Mouse (Mus musculus) forebrain, embryonic 16.5 days (tissue): Measurements from ENCODE around the gene Dyrk2. TPM values are rescaled to one million over a fixed set of nuclear protein-coding genes. Genes with fewer than 3 reads are reported as not detected.
A peak's percentile ranks its signal among the peaks of the same experiment; 100 is the strongest.

Experiments used
- ATAC-seq: fragments of 200-750 bp; cut with Nextera tagmentation; 2 replicates; pipeline ENCODE4 v1.8.0; 2017; ENCODE audit warnings: mild to moderate bottlenecking, moderate library complexity
- H3K27ac ChIP-seq: fragments of 300-500 bp; sonication (generic); 2 replicates; pipeline ENCODE4 v1.5.1; 2014; ENCODE audit warnings: low read length, control low read depth
- H3K27me3 ChIP-seq: fragments of 300-500 bp; sonication (generic); replicated peaks from 2 replicates; pipeline ENCODE4 v1.6.1; 2014; ENCODE audit warnings: low read length; ENCODE audit not compliant: control insufficient read depth, insufficient read depth
- H3K36me3 ChIP-seq: fragments of 300-500 bp; sonication (generic); 2 replicates; pipeline ENCODE4 v1.6.1; 2014; ENCODE audit not compliant: control insufficient read depth, insufficient read depth
- H3K4me1 ChIP-seq: fragments of 300-500 bp; sonication (generic); replicated peaks from 2 replicates; pipeline ENCODE4 v1.6.1; 2014; ENCODE audit warnings: low read length; ENCODE audit not compliant: control insufficient read depth, insufficient read depth
- H3K4me2 ChIP-seq: fragments of 300-500 bp; sonication (generic); 2 replicates; pipeline ENCODE4 v1.6.1; 2014; ENCODE audit warnings: mild to moderate bottlenecking, low read length, control low read depth
- H3K4me3 ChIP-seq: fragments of 300-500 bp; sonication (generic); replicated peaks from 2 replicates; pipeline ENCODE4 v1.5.1; 2014; ENCODE audit warnings: mild to moderate bottlenecking, low read length, control low read depth
- H3K9ac ChIP-seq: fragments of 300-500 bp; sonication (generic); replicated peaks from 2 replicates; pipeline ENCODE4 v1.6.1; 2014; ENCODE audit warnings: low read depth, low read length, control low read depth
- H3K9me3 ChIP-seq: fragments of 300-500 bp; sonication (generic); 2 replicates; pipeline ENCODE4 v1.6.1; 2016; ENCODE audit warnings: low read length; ENCODE audit not compliant: control insufficient read depth
- WGBS: fragments of 180-500 bp; shearing (Covaris S2); extraction: QIAGEN DNeasy Blood & Tissue Kit; methylation state at CpG from one replicate; pipeline ENCODE4 v1.1.7; 2014; 5-methylcytosine and 5-hydroxymethylcytosine counted together
- polyA plus RNA-seq: library from polyadenylated mRNA; unstranded; fragments of >200 nt; fragmentation: Nextera tagmentation; extraction: Ambion mirVana; gene quantifications from 2 replicates; pipeline ENCODE4 v1.2.1, GENCODE M21; 2015

Dyrk2 gene
- polyA plus RNA-seq, 1 experiment from 2014 or later, result 16.4 TPM

GRCm38 (mm10) chr10:118868601-118869590 lies 1.1 kb downstream of the Dyrk2 start:
- WGBS, result under 1% methylated on average over 86 of the region's 130 CpGs
- Histone ChIP-seq H3K4me2 (peak overlapping the region; percentile 98), H3K9ac (peak overlapping the region; percentile 99), H3K36me3 (peaks cover 3% of the 10 kb centered on the region), H3K4me1 (peaks cover 40% of the 10 kb centered on the region), H3K27ac (peak overlapping the region; percentile 95), H3K27me3 (no peaks in the 10 kb centered on the region), H3K4me3 (peak overlapping the region; percentile 94), H3K9me3 (no peaks in the 10 kb centered on the region; the same call in 1 of the 2 replicates)
- ATAC-seq, result peak; percentile 88

- H3K9me3 ChIP-seq, result no peaks in the 10 kb centered on the region; the same call in 1 of the 2 replicates
- H3K9ac ChIP-seq, result peak overlapping the region; percentile 99
- under 1% methylated on average over 45 of the region's 62 CpGs for WGBS
- peak overlapping the region; percentile 95 for H3K27ac ChIP-seq
- peak overlapping the region; percentile 94 for H3K4me3 ChIP-seq
- ATAC-seq, result peak; percentile 18
- H3K27me3 ChIP-seq, result no peaks in the 10 kb centered on the region
- peaks cover 3% of the 10 kb centered on the region for H3K36me3 ChIP-seq
- H3K4me2 ChIP-seq, result peak overlapping the region; percentile 73
- H3K4me1 ChIP-seq, result peaks cover 40% of the 10 kb centered on the region
Measured at GRCm38 (mm10) chr10:118867896-118868600, 2.0 kb downstream of the Dyrk2 start.

GRCm38 (mm10) chr10:118867304-118867895 lies 2.6 kb downstream of the Dyrk2 start:
- 5% methylated on average over 16 of the region's 16 CpGs for WGBS
- ATAC-seq, result no peak
- peak overlapping the region; percentile 73 for H3K4me2 ChIP-seq

GRCm38 (mm10) chr10:118864976-118865375 lies 5.0 kb downstream of the Dyrk2 start:
- WGBS, result 93% methylated on average over 7 of the region's 7 CpGs
- Histone ChIP-seq H3K9me3 (peaks cover 13% of the 10 kb centered on the region), H3K27me3 (no peaks in the 10 kb centered on the region), H3K4me3 (no peak overlapping the region), H3K4me2 (no peak overlapping the region; the same call in 1 of the 2 replicates), H3K9ac (no peak overlapping the region), H3K4me1 (peaks cover 32% of the 10 kb centered on the region), H3K36me3 (peaks cover 23% of the 10 kb centered on the region), H3K27ac (no peak overlapping the region)
- no peak for ATAC-seq

More at GRCm38 (mm10) chr10:118867304-118867895, 2.6 kb downstream of the Dyrk2 start:
- no peaks in the 10 kb centered on the region for H3K27me3 ChIP-seq
- peak overlapping the region; percentile 99 for H3K9ac ChIP-seq
- H3K36me3 ChIP-seq, result peaks cover 3% of the 10 kb centered on the region
- peak overlapping the region; percentile 95 for H3K27ac ChIP-seq
- H3K4me1 ChIP-seq, result peaks cover 40% of the 10 kb centered on the region
- peak overlapping the region; percentile 94 for H3K4me3 ChIP-seq
- H3K9me3 ChIP-seq, result no peaks in the 10 kb centered on the region

- no peaks in the 10 kb centered on the region for H3K27me3 ChIP-seq
- peaks cover 35% of the 10 kb centered on the region for H3K36me3 ChIP-seq
- H3K4me2 ChIP-seq, result no peak overlapping the region
- no peak overlapping the region for H3K4me3 ChIP-seq
- no peak for ATAC-seq
- WGBS, result 76% methylated on average over 8 of the region's 8 CpGs
- H3K4me1 ChIP-seq, result peaks cover 30% of the 10 kb centered on the region
- no peak overlapping the region for H3K9ac ChIP-seq
- H3K27ac ChIP-seq, result no peak overlapping the region
- H3K9me3 ChIP-seq, result peaks cover 16% of the 10 kb centered on the region
Measured at GRCm38 (mm10) chr10:118863611-118864010, 6.4 kb downstream of the Dyrk2 start.

GRCm38 (mm10) chr10:118862233-118862632 lies 7.8 kb downstream of the Dyrk2 start:
- Histone ChIP-seq H3K9me3 (peaks cover 16% of the 10 kb centered on the region), H3K4me1 (peaks cover 26% of the 10 kb centered on the region), H3K36me3 (peaks cover 42% of the 10 kb centered on the region), H3K27ac (no peak overlapping the region), H3K9ac (no peak overlapping the region), H3K27me3 (no peaks in the 10 kb centered on the region), H3K4me2 (no peak overlapping the region), H3K4me3 (no peak overlapping the region)
- ATAC-seq, result no peak
- 78% methylated on average over 4 of the region's 4 CpGs for WGBS

- no peak overlapping the region for H3K4me2 ChIP-seq
- 94% methylated on average over 11 of the region's 11 CpGs for WGBS
- no peak for ATAC-seq
- H3K4me3 ChIP-seq, result no peak overlapping the region
- no peak overlapping the region for H3K9ac ChIP-seq
- H3K4me1 ChIP-seq, result peaks cover 22% of the 10 kb centered on the region
- no peaks in the 10 kb centered on the region for H3K27me3 ChIP-seq
- peaks cover 47% of the 10 kb centered on the region for H3K36me3 ChIP-seq
- H3K27ac ChIP-seq, result no peak overlapping the region
- peaks cover 16% of the 10 kb centered on the region for H3K9me3 ChIP-seq
Measured at GRCm38 (mm10) chr10:118861234-118862025, 8.6 kb downstream of the Dyrk2 start.

GRCm38 (mm10) chr10:118859655-118860054 lies 10.4 kb downstream of the Dyrk2 start:
- Histone ChIP-seq H3K4me1 (peaks cover 10% of the 10 kb centered on the region), H3K27me3 (no peaks in the 10 kb centered on the region), H3K4me3 (no peak overlapping the region), H3K9ac (no peak overlapping the region), H3K27ac (no peak overlapping the region), H3K36me3 (peaks cover 47% of the 10 kb centered on the region), H3K9me3 (peaks cover 16% of the 10 kb centered on the region), H3K4me2 (no peak overlapping the region)
- 97% methylated on average over 21 of the region's 21 CpGs for WGBS
- no peak for ATAC-seq
